Mouse (Mus musculus) frontal cortex, adult 2 months (tissue): Measurements from ENCODE around the gene Hdac4. TPM values are rescaled to one million over a fixed set of nuclear protein-coding genes. Genes with fewer than 3 reads are reported as not detected.
A peak's percentile ranks its signal among the peaks of the same experiment; 100 is the strongest.

ENCODE experiments used
- DNase-seq, 2 experiments: peaks; one replicate each; pipeline ENCODE4 v3.0.0; 2022; ENCODE audit warnings: low spot score in 1 of 2; ENCODE audit errors: extremely low spot score in 1 of 2
- polyA plus RNA-seq: library from polyadenylated mRNA; depleted of rRNA; stranded (reverse); fragments of >200 nt; gene quantifications from 2 replicates; pipeline ENCODE4 v1.2.3, GENCODE M21; 2012

The Hdac4 gene
- polyA plus RNA-seq, 1 experiment, result 38.8 TPM

- no peak for DNase-seq
Observed at GRCm38 (mm10) chr1:92074655-92075054, 120.8 kb downstream of the Hdac4 start.

GRCm38 (mm10) chr1:92069932-92070677 is 125.4 kb downstream of the Hdac4 start:
- no peak for DNase-seq

- DNase-seq, result no peak
Observed at GRCm38 (mm10) chr1:92069464-92069863, 126.0 kb downstream of the Hdac4 start.

- no peak for DNase-seq
Observed at GRCm38 (mm10) chr1:92064307-92064706, 131.2 kb downstream of the Hdac4 start.

- no peak for DNase-seq
Observed at GRCm38 (mm10) chr1:92063271-92063670, 132.2 kb downstream of the Hdac4 start.

GRCm38 (mm10) chr1:92061198-92062073 is 134.1 kb downstream of the Hdac4 start:
- no peak for DNase-seq

- DNase-seq, result no peak
Observed at GRCm38 (mm10) chr1:92060532-92061064, 134.9 kb downstream of the Hdac4 start.

- DNase-seq, result no peak
Observed at GRCm38 (mm10) chr1:92059571-92059970, 135.9 kb downstream of the Hdac4 start.

GRCm38 (mm10) chr1:92058731-92059425 is 136.6 kb downstream of the Hdac4 start:
- no peak for DNase-seq

GRCm38 (mm10) chr1:92057068-92057467 is 138.4 kb downstream of the Hdac4 start:
- peak in 1 of 2 experiments; percentile 53 for DNase-seq

GRCm38 (mm10) chr1:92055149-92055548 is 140.3 kb downstream of the Hdac4 start:
- DNase-seq, result no peak

GRCm38 (mm10) chr1:92052190-92052589 is 143.3 kb downstream of the Hdac4 start:
- no peak for DNase-seq

GRCm38 (mm10) chr1:92051489-92052062 is 143.9 kb downstream of the Hdac4 start:
- DNase-seq, result no peak

- DNase-seq, result no peak
Observed at GRCm38 (mm10) chr1:92050992-92051391, 144.5 kb downstream of the Hdac4 start.

GRCm38 (mm10) chr1:92050566-92050965 is 144.9 kb downstream of the Hdac4 start:
- DNase-seq, result no peak

GRCm38 (mm10) chr1:92048415-92049354 is 146.8 kb downstream of the Hdac4 start:
- no peak for DNase-seq

- DNase-seq, result no peak
Observed at GRCm38 (mm10) chr1:92045671-92046070, 149.8 kb downstream of the Hdac4 start.

- no peak for DNase-seq
Observed at GRCm38 (mm10) chr1:92044868-92045267, 150.6 kb downstream of the Hdac4 start.

GRCm38 (mm10) chr1:92043989-92044388 is 151.5 kb downstream of the Hdac4 start:
- DNase-seq, result peak in 1 of 2 experiments; percentile 30
